Mouse (Mus musculus) MEL (cell line): Measurements from ENCODE around the gene Inmt. TPM values are rescaled to one million over a fixed set of nuclear protein-coding genes. Genes with fewer than 3 reads are reported as not detected.
"Not testable (repeated sequence)": the region's sequence is repeated elsewhere in the genome, so short reads cannot be mapped to it uniquely, and the experiment has no call there.

Experiments used
- DNase-seq: peaks from one replicate; pipeline ENCODE4 v3.0.0; 2011; ENCODE audit warnings: low read depth, low spot score
- H3K27ac ChIP-seq: 2 replicates; pipeline ENCODE4 v1.5.1; 2012; ENCODE audit warnings: low read depth, mild to moderate bottlenecking, control low read depth, low read length, moderate library complexity; ENCODE audit not compliant: control insufficient read depth
- H3K27me3 ChIP-seq, 2 experiments: fragments of 150-350 bp in 1 of 2; sonication (generic) in 1 of 2; 2 replicates each; pipeline ENCODE4 v1.6.1; 2012; ENCODE audit warnings: low read length in 2 of 2, mild to moderate bottlenecking in 2 of 2, improper control_type of control experiment in 1 of 2, moderate library complexity in 1 of 2; ENCODE audit not compliant: insufficient read depth in 2 of 2, control insufficient read depth in 1 of 2
- H3K36me3 ChIP-seq, 2 experiments: 2 replicates each; pipeline ENCODE4 v1.6.1; 2012 to 2014; ENCODE audit warnings: low read length in 2 of 2, improper control_type of control experiment in 1 of 2, inconsistent platforms in 1 of 2, mild to moderate bottlenecking in 1 of 2; ENCODE audit not compliant: insufficient read depth in 2 of 2, control insufficient read depth in 1 of 2
- H3K4me1 ChIP-seq, 2 experiments: fragments of 150-350 bp in 1 of 2; sonication (generic) in 1 of 2; 2 replicates each; pipeline ENCODE4 v1.6.1; 2012; ENCODE audit warnings: low read length in 2 of 2, improper control_type of control experiment in 1 of 2, mild to moderate bottlenecking in 1 of 2; ENCODE audit not compliant: insufficient read depth in 2 of 2, control insufficient read depth in 1 of 2
- H3K4me3 ChIP-seq, 2 experiments: fragments of 150-350 bp in 1 of 2; sonication (generic) in 1 of 2; 2 replicates each; pipeline ENCODE4 v1.5.1; 2012; ENCODE audit warnings: low read depth in 2 of 2, low read length in 2 of 2, mild to moderate bottlenecking in 2 of 2, moderate library complexity in 2 of 2, control low read depth in 1 of 2, improper control_type of control experiment in 1 of 2; ENCODE audit not compliant: control insufficient read depth in 1 of 2, insufficient read depth in 1 of 2
- H3K79me2 ChIP-seq: 2 replicates; pipeline ENCODE4 v1.6.1; 2012; ENCODE audit warnings: mild to moderate bottlenecking, low read length, moderate library complexity; ENCODE audit not compliant: control insufficient read depth, poor library complexity, insufficient read depth
- H3K9ac ChIP-seq: 2 replicates; pipeline ENCODE4 v1.6.1; 2012; ENCODE audit warnings: low read depth, mild to moderate bottlenecking, control low read depth, low read length, moderate library complexity; ENCODE audit not compliant: control insufficient read depth, poor library complexity, severe bottlenecking
- H3K9me3 ChIP-seq: fragments of 150-350 bp; sonication (generic); replicated peaks from 2 replicates; pipeline ENCODE4 v1.6.1; 2012; ENCODE audit warnings: mild to moderate bottlenecking, low read length, improper control_type of control experiment, moderate library complexity; ENCODE audit not compliant: insufficient read depth
- BHLHE40 ChIP-seq: IDR thresholded peaks from 2 replicates; pipeline ENCODE4 v1.6.1; 2012; ENCODE audit warnings: low read depth, mild to moderate bottlenecking, inconsistent platforms, low read length, improper control_type of control experiment, borderline replicate concordance
- CHD1 ChIP-seq: IDR thresholded peaks from 2 replicates; pipeline ENCODE4 v1.6.1; 2012; ENCODE audit warnings: low read depth, mild to moderate bottlenecking, inconsistent platforms, low read length, improper control_type of control experiment
- HCFC1 ChIP-seq: IDR thresholded peaks from 2 replicates; pipeline ENCODE4 v1.6.1; 2012; ENCODE audit warnings: low read depth, mild to moderate bottlenecking, inconsistent platforms, low read length, improper control_type of control experiment, moderate library complexity
- NELFE ChIP-seq: IDR thresholded peaks from 2 replicates; pipeline ENCODE4 v1.6.1; 2011; ENCODE audit warnings: low read depth, low read length, improper control_type of control experiment
- POLR2AphosphoS5 ChIP-seq: IDR thresholded peaks from 2 replicates; pipeline ENCODE4 v1.6.1; 2012; ENCODE audit warnings: low read depth, borderline replicate concordance, mild to moderate bottlenecking, inconsistent platforms, low read length, moderate library complexity, mixed read lengths
- TBP ChIP-seq: IDR thresholded peaks from 2 replicates; pipeline ENCODE4 v1.8.0; 2011; ENCODE audit warnings: low read depth, low read length, improper control_type of control experiment
- UBTF ChIP-seq: IDR thresholded peaks from 2 replicates; pipeline ENCODE4 v1.6.1; 2012; ENCODE audit warnings: low read depth, mild to moderate bottlenecking, inconsistent platforms, low read length, improper control_type of control experiment, moderate library complexity, borderline replicate concordance; ENCODE audit not compliant: insufficient read depth
- polyA plus RNA-seq, 2 experiments: library from polyadenylated mRNA; stranded (reverse) in 1 of 2; unstranded in 1 of 2; fragments of >175 nt in 1 of 2; fragments of >200 nt in 1 of 2; gene quantifications; 2 replicates each; pipeline versions ENCODE4 v1.2.1 to v1.2.4; 2012; ENCODE audit warnings: low replicate concordance in 2 of 2, low read depth in 1 of 2; ENCODE audit not compliant: insufficient read length in 2 of 2, insufficient read depth in 1 of 2, missing spikeins in 1 of 2
- total RNA-seq: library from RNA; depleted of rRNA; stranded (reverse); fragments of 300-350 nt; gene quantifications from 2 replicates; pipeline ENCODE4 v1.2.3, GENCODE M21; 2012

The Inmt gene
- total and polyA plus RNA-seq, 3 experiments: 0.11 to 0.42 TPM; not detected in 1

GRCm38 (mm10) chr6:55187827-55188226 is 13.0 kb upstream of the Inmt start:
- DNase-seq, H3K9ac ChIP-seq, H3K9me3 ChIP-seq, H3K36me3 ChIP-seq, H3K4me1 ChIP-seq, H3K27ac ChIP-seq, H3K4me3 ChIP-seq, H3K79me2 ChIP-seq, H3K27me3 ChIP-seq: not testable (repeated sequence)

GRCm38 (mm10) chr6:55182655-55183430 is 8.0 kb upstream of the Inmt start:
- Histone ChIP-seq H3K4me1 (no peaks in the 10 kb centered on the region), H3K27ac (no peak overlapping the region), H3K79me2 (no peaks in the 10 kb centered on the region), H3K4me3 (no peak overlapping the region), H3K27me3 (no peaks in the 10 kb centered on the region), H3K36me3 (no peaks in the 10 kb centered on the region), H3K9ac (no peak overlapping the region), H3K9me3 (no peaks in the 10 kb centered on the region)
- no peak for TF ChIP-seq CHD1
- no peak for TF ChIP-seq POLR2AphosphoS5
- DNase-seq: no peak

- no peaks in the 10 kb centered on the region for H3K79me2 ChIP-seq
- no peaks in the 10 kb centered on the region for H3K9me3 ChIP-seq
- no peaks in the 10 kb centered on the region for H3K27me3 ChIP-seq
- peaks cover 0 to 2% of the 10 kb centered on the region in 2 experiments; a peak in 1 of 4 replicates for H3K36me3 ChIP-seq
- no peak for TF ChIP-seq TBP
- no peak for TF ChIP-seq BHLHE40
- no peak for TF ChIP-seq NELFE
- no peak for TF ChIP-seq UBTF
- no peak for TF ChIP-seq HCFC1
- peaks cover 3 to 6% of the 10 kb centered on the region in 2 experiments for H3K4me1 ChIP-seq
- no peak overlapping the region for H3K9ac ChIP-seq
- H3K4me3 ChIP-seq: no peak overlapping the region
- H3K27ac ChIP-seq: no peak overlapping the region
- no peak for DNase-seq
Measured at GRCm38 (mm10) chr6:55179560-55179959, 4.7 kb upstream of the Inmt start.
